Mouse (Mus musculus) embryonic facial prominence, embryonic 15.5 days (tissue): ENCODE measurements around the gene Smyd2. TPM values are rescaled to one million over a fixed set of nuclear protein-coding genes. Genes with fewer than 3 reads are reported as not detected.

Experiments
- ATAC-seq: fragments of 200-750 bp; cut with Nextera tagmentation; 2 replicates; pipeline ENCODE4 v1.8.0; 2017; ENCODE audit warnings: low read depth, moderate TSS enrichment; ENCODE audit not compliant: insufficient number of reproducible peaks, low FRiP score, low TSS enrichment
- H3K27ac ChIP-seq: fragments of 300-500 bp; sonication (generic); replicated peaks from 2 replicates; pipeline ENCODE4 v1.5.1; 2015; ENCODE audit warnings: mild to moderate bottlenecking, inconsistent platforms
- H3K27me3 ChIP-seq: fragments of 300-500 bp; sonication (generic); 2 replicates; pipeline ENCODE4 v1.6.1; 2015; ENCODE audit warnings: inconsistent platforms
- H3K36me3 ChIP-seq: fragments of 300-500 bp; sonication (generic); 2 replicates; pipeline ENCODE4 v1.6.1; 2015; ENCODE audit warnings: mild to moderate bottlenecking, inconsistent platforms
- H3K4me1 ChIP-seq: fragments of 300-500 bp; sonication (generic); 2 replicates; pipeline ENCODE4 v1.6.1; 2015; ENCODE audit warnings: inconsistent platforms
- H3K4me2 ChIP-seq: fragments of 300-500 bp; sonication (generic); replicated peaks from 2 replicates; pipeline ENCODE4 v1.6.1; 2015; ENCODE audit warnings: mild to moderate bottlenecking, inconsistent platforms
- H3K4me3 ChIP-seq: fragments of 300-500 bp; sonication (generic); replicated peaks from 2 replicates; pipeline ENCODE4 v1.5.1; 2015; ENCODE audit warnings: mild to moderate bottlenecking, inconsistent platforms
- H3K9ac ChIP-seq: fragments of 300-500 bp; sonication (generic); 2 replicates; pipeline ENCODE4 v1.6.1; 2015; ENCODE audit warnings: inconsistent platforms
- H3K9me3 ChIP-seq: fragments of 300-500 bp; sonication (generic); replicated peaks from 2 replicates; pipeline ENCODE4 v1.6.1; 2016; ENCODE audit warnings: inconsistent platforms
- WGBS: fragments of 180-500 bp; shearing (Covaris S2); methylation state at CpG from one replicate; pipeline ENCODE4 v1.1.7; 2015; 5-methylcytosine and 5-hydroxymethylcytosine counted together
- polyA plus RNA-seq: library from polyadenylated mRNA; unstranded; fragments of >200 nt; fragmentation: Nextera tagmentation; extraction: Ambion mirVana; gene quantifications from 2 replicates; pipeline ENCODE4 v1.2.1, GENCODE M21; 2015

The Smyd2 gene
- polyA plus RNA-seq, 1 experiment from 2014 or later: 86.3 TPM

DNA sequence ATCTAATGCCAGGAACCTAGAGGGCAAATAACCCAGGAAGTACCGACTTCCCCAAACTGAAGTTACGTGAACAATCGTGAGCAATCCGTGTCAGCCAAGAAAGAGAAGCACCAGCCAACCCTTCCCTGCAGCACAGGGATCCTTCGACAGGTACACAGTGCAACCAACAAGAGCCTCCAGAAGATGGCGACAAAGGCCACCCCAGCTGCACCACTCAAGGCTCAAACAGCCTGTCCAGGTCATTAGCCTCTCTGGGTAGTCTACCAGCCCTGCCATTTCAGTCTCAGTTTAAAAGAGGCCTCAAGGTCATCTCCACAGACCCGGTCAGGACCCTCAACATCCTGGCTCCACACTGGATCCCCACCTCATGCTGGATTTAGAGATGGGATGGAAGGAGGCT lies 34.6 kb downstream of the Smyd2 start:
- Histone ChIP-seq H3K36me3 (0 out of 2 replicates have a peak, but pooled peaks cover 3% of the 10 kb centered on the region), H3K9me3 (no peaks in the 10 kb centered on the region), H3K4me2 (no peak overlapping the region), H3K27me3 (no peaks in the 10 kb centered on the region), H3K4me3 (no peak overlapping the region), H3K27ac (no peak overlapping the region), H3K9ac (no peak overlapping the region), H3K4me1 (peaks cover 15% of the 10 kb centered on the region)
- ATAC-seq: peak; percentile 46; the same call in 1 of the 2 replicates
- 39% methylated on average over 7 of the region's 7 CpGs for WGBS

DNA sequence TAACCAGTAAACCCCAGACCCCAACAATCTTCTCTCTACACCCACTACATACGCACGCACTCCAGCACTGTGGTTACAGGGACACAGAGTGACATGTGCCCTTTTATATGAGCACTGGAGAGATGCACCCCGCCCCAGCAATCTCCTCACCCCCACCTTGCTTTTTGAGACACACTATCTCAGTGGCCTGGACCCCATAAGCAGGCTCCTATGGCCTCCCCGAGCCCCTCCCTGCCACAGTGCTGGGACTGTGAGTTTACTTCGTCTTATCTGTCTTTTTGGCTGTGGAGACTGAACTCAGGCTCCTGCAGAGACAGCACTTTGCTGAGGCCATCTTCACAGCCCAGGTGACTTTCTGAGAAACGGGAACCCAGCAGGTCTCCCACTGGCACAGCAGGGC lies 36.2 kb downstream of the Smyd2 start:
- Histone ChIP-seq H3K9me3 (no peaks in the 10 kb centered on the region), H3K27me3 (no peaks in the 10 kb centered on the region), H3K4me1 (peaks cover 15% of the 10 kb centered on the region), H3K4me2 (no peak overlapping the region), H3K4me3 (no peak overlapping the region), H3K27ac (no peak overlapping the region), H3K36me3 (peaks cover 9% of the 10 kb centered on the region; the same call in 1 of the 2 replicates), H3K9ac (no peak overlapping the region)
- ATAC-seq: no peak
- 85% methylated on average over 6 of the region's 6 CpGs for WGBS

DNA sequence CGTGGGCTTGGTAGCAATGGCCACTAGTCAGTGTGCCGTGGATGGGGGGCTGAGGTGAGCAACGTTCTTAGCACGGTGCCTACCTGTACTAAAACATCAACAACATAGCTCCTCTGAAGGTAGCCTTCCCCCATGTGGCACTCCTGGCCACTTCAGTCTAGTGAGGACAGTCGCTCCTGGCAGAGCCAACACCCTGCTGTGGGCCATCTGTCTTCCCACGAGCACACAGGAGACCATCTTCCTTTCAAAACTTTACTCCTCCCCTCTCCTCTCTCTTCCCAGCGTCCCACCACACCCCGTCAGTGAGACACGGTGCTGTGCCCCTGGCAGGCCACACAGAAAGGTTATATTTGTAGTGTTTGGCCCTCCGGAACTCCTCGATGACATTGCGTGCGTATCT lies 37.2 kb downstream of the Smyd2 start:
- Histone ChIP-seq H3K27ac (no peak overlapping the region), H3K4me2 (no peak overlapping the region), H3K9ac (no peak overlapping the region), H3K4me3 (no peak overlapping the region), H3K27me3 (no peaks in the 10 kb centered on the region), H3K4me1 (peaks cover 24% of the 10 kb centered on the region), H3K9me3 (no peaks in the 10 kb centered on the region), H3K36me3 (peaks cover 9% of the 10 kb centered on the region; the same call in 1 of the 2 replicates)
- ATAC-seq: no peak
- 70% methylated on average over 13 of the region's 13 CpGs for WGBS

DNA sequence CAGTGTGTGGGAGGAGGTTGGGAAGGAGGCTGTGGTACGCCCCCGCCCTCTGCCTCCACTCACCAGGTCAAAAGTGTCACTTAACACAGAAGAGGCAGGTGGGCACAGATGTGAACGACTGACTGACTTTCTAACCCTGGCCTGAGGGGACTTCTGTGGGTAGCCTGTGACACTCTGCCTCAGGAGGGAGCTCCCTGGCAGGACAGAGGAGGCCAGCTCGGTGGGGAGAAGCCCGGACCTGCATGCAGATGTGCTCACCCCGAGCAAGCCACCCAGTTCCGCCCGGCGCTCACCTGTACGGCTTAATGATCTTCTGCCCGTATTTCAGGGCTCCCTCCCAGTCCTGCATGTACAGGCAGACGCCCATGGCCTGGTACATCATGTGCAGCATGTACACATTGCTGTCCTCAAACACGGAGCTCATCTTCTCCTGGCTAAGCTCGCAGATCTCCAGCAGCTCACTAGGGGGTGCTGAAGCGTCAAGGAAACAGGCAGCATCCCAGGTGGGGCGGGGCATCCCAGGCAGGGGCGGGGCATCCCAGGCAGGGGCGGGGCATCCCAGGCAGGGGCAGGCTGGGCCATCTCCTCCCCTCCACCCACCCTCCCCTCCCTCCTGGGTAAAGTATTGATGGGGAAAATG lies 38.5 kb downstream of the Smyd2 start:
- H3K27ac ChIP-seq: no peak overlapping the region
- H3K9me3 ChIP-seq: no peaks in the 10 kb centered on the region
- H3K4me2 ChIP-seq: no peak overlapping the region
- H3K27me3 ChIP-seq: no peaks in the 10 kb centered on the region
- peaks cover 9% of the 10 kb centered on the region; the same call in 1 of the 2 replicates for H3K36me3 ChIP-seq
- H3K4me1 ChIP-seq: peaks cover 36% of the 10 kb centered on the region
- H3K9ac ChIP-seq: no peak overlapping the region
- no peak for ATAC-seq
- no peak overlapping the region for H3K4me3 ChIP-seq
- WGBS: 34% methylated on average over 18 of the region's 18 CpGs

DNA sequence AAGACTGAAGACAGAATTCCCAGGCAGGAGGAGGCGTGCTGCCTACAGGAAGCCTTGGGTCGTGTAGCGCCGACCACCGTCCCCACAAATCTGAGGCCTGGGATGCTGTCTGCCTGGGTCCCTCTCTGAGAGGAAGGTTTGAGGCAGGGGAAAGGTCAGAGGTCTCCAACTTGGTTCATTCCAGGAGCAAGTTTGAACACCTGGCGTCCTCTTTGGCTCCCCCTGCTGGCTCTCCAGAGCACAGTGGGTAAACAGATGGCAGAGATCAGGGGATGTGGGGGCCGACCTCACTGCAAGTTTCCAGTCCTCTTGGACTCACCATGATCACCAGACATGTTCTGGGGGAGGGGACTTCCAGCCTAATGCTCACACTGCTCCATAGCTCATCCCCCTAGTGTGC lies 39.3 kb downstream of the Smyd2 start:
- no peak overlapping the region for H3K4me3 ChIP-seq
- no peak overlapping the region for H3K4me2 ChIP-seq
- ATAC-seq: no peak
- no peaks in the 10 kb centered on the region for H3K9me3 ChIP-seq
- no peak overlapping the region for H3K27ac ChIP-seq
- peaks cover 36% of the 10 kb centered on the region for H3K4me1 ChIP-seq
- no peaks in the 10 kb centered on the region for H3K27me3 ChIP-seq
- 43% methylated on average over 7 of the region's 7 CpGs for WGBS
- peaks cover 9% of the 10 kb centered on the region; the same call in 1 of the 2 replicates for H3K36me3 ChIP-seq
- H3K9ac ChIP-seq: no peak overlapping the region

DNA sequence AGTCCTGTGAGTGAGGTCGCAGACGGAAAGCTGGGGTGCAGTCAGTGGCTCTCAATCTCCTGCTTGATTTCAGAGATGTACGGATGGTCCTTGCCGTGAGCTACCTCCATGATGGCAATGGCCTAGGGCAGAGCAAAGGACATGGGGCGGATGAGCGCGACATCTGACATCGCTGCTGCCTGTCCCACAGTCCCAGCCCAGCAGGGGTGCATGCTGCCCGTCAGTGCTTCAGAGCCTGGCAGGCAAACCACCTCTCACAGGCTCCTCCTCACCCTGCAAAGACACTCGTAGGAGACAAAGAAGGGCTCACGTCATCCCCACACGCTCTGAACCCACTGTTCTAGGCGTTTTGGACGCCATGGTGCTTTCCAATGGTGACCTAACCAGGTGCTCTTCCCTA lies 41.4 kb downstream of the Smyd2 start:
- ATAC-seq: no peak
- no peak overlapping the region for H3K4me3 ChIP-seq
- H3K4me2 ChIP-seq: no peak overlapping the region
- no peaks in the 10 kb centered on the region for H3K9me3 ChIP-seq
- no peak overlapping the region for H3K9ac ChIP-seq
- no peak overlapping the region for H3K27ac ChIP-seq
- H3K4me1 ChIP-seq: peaks cover 36% of the 10 kb centered on the region
- peaks cover 14% of the 10 kb centered on the region; the same call in 1 of the 2 replicates for H3K36me3 ChIP-seq
- no peaks in the 10 kb centered on the region for H3K27me3 ChIP-seq
- WGBS: 77% methylated on average over 14 of the region's 14 CpGs

DNA sequence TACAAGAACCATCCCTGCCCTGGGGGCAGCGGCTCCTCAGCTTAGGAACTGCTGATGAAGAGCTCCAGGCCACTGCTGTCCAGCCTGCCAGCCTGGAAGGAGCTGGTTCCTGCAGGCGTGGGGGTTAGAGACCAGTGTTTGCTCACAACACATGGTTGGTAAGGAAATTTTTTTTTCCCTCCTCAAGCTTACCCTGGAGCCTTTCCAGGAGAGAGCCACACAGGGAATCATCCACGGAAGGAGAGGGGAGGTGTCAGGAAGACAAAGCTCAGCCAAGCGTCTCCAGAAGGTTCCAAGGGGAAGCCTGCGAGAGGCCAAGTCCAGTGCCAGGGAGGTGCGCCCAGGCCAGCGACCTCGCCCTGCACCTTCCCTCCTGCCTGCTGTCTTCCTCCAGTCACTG lies 42.2 kb downstream of the Smyd2 start:
- peaks cover 38% of the 10 kb centered on the region for H3K4me1 ChIP-seq
- WGBS: 59% methylated on average over 8 of the region's 8 CpGs
- H3K36me3 ChIP-seq: peaks cover 14% of the 10 kb centered on the region; the same call in 1 of the 2 replicates
- no peak for ATAC-seq
- no peak overlapping the region; the same call in 1 of the 2 replicates for H3K27ac ChIP-seq
- H3K4me2 ChIP-seq: no peak overlapping the region
- H3K4me3 ChIP-seq: no peak overlapping the region
- no peaks in the 10 kb centered on the region for H3K27me3 ChIP-seq
- no peak overlapping the region for H3K9ac ChIP-seq
- H3K9me3 ChIP-seq: no peaks in the 10 kb centered on the region

DNA sequence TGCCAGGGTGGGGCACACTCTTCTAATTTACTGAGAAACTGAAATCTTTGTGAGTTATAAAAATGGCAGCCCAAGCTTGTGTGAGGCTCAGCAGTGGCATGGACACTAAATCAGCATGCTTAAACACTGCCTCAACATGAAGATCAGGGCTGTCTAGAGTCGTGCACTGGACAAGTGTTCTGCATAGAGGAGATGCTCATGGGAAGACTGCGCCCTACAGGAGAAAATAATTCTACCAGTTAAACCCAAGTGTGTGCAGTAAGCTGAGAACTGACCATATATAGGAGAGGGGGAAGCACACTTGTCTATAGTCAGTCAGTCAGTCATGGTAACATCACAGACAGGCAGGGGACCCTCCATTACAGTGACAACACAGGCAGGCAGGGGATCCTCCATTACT lies 43.0 kb downstream of the Smyd2 start:
- WGBS: 46% methylated on average over 2 of the region's 2 CpGs
- ATAC-seq: peak; percentile 40; the same call in 1 of the 2 replicates

DNA sequence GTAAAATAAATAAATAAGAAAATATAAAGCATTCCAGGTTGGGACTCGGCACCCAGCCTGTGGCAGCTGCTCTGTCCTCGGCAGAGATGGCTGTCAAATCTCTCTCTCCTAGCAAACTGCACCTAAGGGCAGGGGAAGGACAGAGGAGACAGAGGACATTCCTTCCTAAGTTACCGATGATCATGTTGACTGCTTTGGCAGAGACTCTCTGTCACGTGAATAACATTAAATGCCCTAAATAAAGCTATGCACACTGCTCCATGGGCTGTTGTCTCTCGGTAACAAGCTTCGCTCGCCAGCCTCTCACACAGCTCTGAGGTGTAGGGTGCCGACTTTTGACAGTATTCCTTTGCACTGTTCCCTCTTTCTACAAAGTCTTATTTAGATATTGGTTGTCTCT lies 46.0 kb downstream of the Smyd2 start:
- H3K27me3 ChIP-seq: no peaks in the 10 kb centered on the region
- no peak overlapping the region for H3K9ac ChIP-seq
- H3K4me2 ChIP-seq: no peak overlapping the region
- H3K4me1 ChIP-seq: peaks cover 31% of the 10 kb centered on the region
- peaks cover 22% of the 10 kb centered on the region; the same call in 1 of the 2 replicates for H3K36me3 ChIP-seq
- WGBS: 66% methylated on average over 8 of the region's 8 CpGs
- H3K4me3 ChIP-seq: no peak overlapping the region
- H3K9me3 ChIP-seq: no peaks in the 10 kb centered on the region
- H3K27ac ChIP-seq: no peak overlapping the region
- ATAC-seq: no peak

More for the DNA sequence above, 43.0 kb downstream of the Smyd2 start:
- H3K4me3 ChIP-seq: no peak overlapping the region
- no peak overlapping the region for H3K9ac ChIP-seq
- H3K4me1 ChIP-seq: peaks cover 31% of the 10 kb centered on the region; the same call in 1 of the 2 replicates
- no peaks in the 10 kb centered on the region for H3K9me3 ChIP-seq
- H3K27me3 ChIP-seq: no peaks in the 10 kb centered on the region
- H3K4me2 ChIP-seq: no peak overlapping the region
- peak overlapping the region; percentile 48; the same call in 1 of the 2 replicates for H3K27ac ChIP-seq
- peaks cover 14% of the 10 kb centered on the region; the same call in 1 of the 2 replicates for H3K36me3 ChIP-seq

DNA sequence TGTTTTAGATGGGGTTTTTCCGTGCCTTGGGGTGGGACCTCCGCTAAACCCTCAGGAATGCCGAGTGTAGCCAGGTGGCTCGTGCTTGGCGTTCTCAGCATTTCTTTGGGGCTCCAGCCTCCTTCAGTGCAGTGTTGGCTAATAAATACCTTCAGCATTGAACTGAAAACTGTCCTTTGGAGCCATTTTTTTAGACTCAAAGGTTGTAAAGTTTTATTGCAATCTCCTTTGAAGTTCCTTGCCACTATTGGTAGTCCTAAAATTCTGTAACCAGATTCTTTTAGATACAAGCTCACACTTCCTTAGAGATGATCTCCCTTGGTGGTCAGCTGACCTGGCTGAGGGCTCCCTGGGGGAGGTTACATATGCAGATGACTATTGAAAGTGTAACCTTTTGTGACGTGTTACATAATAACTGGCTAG lies 46.7 kb downstream of the Smyd2 start:
- Histone ChIP-seq H3K4me3 (no peak overlapping the region), H3K27ac (no peak overlapping the region), H3K9ac (no peak overlapping the region), H3K4me2 (no peak overlapping the region), H3K9me3 (no peaks in the 10 kb centered on the region), H3K27me3 (no peaks in the 10 kb centered on the region), H3K4me1 (peaks cover 27% of the 10 kb centered on the region), H3K36me3 (peaks cover 29% of the 10 kb centered on the region; the same call in 1 of the 2 replicates)
- no peak for ATAC-seq
- WGBS: 31% methylated on average over 6 of the region's 6 CpGs

DNA sequence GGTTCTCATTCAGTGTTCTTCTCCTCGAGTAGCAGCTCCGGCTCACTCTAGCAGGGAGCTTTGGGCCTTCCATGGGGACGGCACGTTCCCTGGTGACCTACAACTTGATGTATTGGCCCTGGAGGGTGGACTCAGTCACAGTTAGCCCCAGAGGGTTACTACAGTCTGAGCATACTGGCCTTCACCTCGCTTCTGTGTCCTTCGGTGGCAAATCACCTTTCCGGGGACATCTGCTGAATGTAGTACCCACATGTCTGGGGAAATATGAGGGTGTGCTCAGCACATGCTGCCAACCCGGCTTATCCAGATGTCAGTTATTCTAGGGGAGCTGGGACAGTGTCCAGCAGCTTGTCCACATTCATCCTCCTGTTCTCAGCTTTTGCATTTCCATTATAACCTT lies 48.6 kb downstream of the Smyd2 start:
- Histone ChIP-seq H3K9ac (no peak overlapping the region), H3K4me1 (peaks cover 10% of the 10 kb centered on the region)
- 71% methylated on average over 8 of the region's 8 CpGs for WGBS

DNA sequence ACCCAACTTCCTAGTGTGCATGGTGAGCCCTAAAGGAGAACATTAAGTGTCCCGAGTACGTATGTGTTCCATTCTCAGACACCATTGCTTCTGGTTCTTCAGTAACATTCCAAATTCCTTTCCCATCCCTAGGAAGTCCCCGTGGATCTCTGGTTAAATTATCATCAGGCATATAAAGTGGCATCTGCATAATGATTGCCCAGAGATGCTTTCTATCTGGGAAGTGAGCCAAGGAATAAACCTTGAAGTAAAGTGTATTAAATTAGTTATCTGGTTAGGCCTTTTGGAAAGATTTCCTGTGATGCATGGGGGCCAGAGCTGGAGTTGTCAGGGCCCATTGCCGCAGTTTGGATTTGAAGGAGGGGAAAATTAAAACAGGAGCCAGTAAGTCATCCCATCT lies 50.1 kb downstream of the Smyd2 start:
- 40% methylated on average over 4 of the region's 4 CpGs for WGBS
- H3K4me2 ChIP-seq: no peak overlapping the region
- no peak for ATAC-seq
- peaks cover 38% of the 10 kb centered on the region; the same call in 1 of the 2 replicates for H3K36me3 ChIP-seq
- no peaks in the 10 kb centered on the region for H3K27me3 ChIP-seq
- H3K4me3 ChIP-seq: no peak overlapping the region
- H3K9me3 ChIP-seq: no peaks in the 10 kb centered on the region
- H3K9ac ChIP-seq: no peak overlapping the region
- H3K27ac ChIP-seq: no peak overlapping the region
- H3K4me1 ChIP-seq: peaks cover 14% of the 10 kb centered on the region

More for the DNA sequence above, 48.6 kb downstream of the Smyd2 start:
- ATAC-seq: no peak
- Histone ChIP-seq H3K4me2 (no peak overlapping the region), H3K27me3 (no peaks in the 10 kb centered on the region), H3K36me3 (peaks cover 41% of the 10 kb centered on the region; the same call in 1 of the 2 replicates), H3K9me3 (no peaks in the 10 kb centered on the region), H3K4me3 (no peak overlapping the region), H3K27ac (no peak overlapping the region)
